Mouse (Mus musculus) kidney, postnatal 0 days (tissue): ENCODE data around the gene Rsph14. TPM values are rescaled to one million over a fixed set of nuclear protein-coding genes. Genes with fewer than 3 reads are reported as not detected.

Source experiments
- ATAC-seq: fragments of 200-750 bp; cut with Nextera tagmentation; replicated peaks from 2 replicates; pipeline ENCODE4 v1.8.0; 2017; ENCODE audit warnings: low read depth, moderate number of reproducible peaks, moderate TSS enrichment, moderate library complexity; ENCODE audit not compliant: low FRiP score
- DNase-seq: peaks from one replicate; pipeline ENCODE4 v3.0.0-alpha.2; 2016; ENCODE audit warnings: low spot score
- H3K27ac ChIP-seq: fragments of 300-500 bp; sonication (generic); 2 replicates; pipeline ENCODE4 v1.5.1; 2014; ENCODE audit warnings: mild to moderate bottlenecking
- H3K27me3 ChIP-seq: fragments of 300-500 bp; sonication (generic); 2 replicates; pipeline ENCODE4 v1.6.1; 2014; ENCODE audit warnings: low read length, mixed read lengths; ENCODE audit not compliant: insufficient read depth
- H3K36me3 ChIP-seq: fragments of 300-500 bp; sonication (generic); 2 replicates; pipeline ENCODE4 v1.6.1; 2014; ENCODE audit warnings: low read length, mixed read lengths; ENCODE audit not compliant: insufficient read depth
- H3K4me1 ChIP-seq: fragments of 300-500 bp; sonication (generic); replicated peaks from 2 replicates; pipeline ENCODE4 v1.6.1; 2014; ENCODE audit warnings: antibody characterized with exemption, low read length, mixed read lengths; ENCODE audit not compliant: insufficient read depth
- H3K4me2 ChIP-seq: fragments of 300-500 bp; sonication (generic); 2 replicates; pipeline ENCODE4 v1.6.1; 2014; ENCODE audit warnings: mild to moderate bottlenecking, low read length, moderate library complexity, mixed read lengths
- H3K4me3 ChIP-seq: fragments of 300-500 bp; sonication (generic); replicated peaks from 2 replicates; pipeline ENCODE4 v1.5.1; 2014; ENCODE audit warnings: low read depth, low read length
- H3K9ac ChIP-seq: fragments of 300-500 bp; sonication (generic); 2 replicates; pipeline ENCODE4 v1.6.1; 2014; ENCODE audit warnings: low read depth, low read length
- H3K9me3 ChIP-seq: fragments of 300-500 bp; sonication (generic); replicated peaks from 2 replicates; pipeline ENCODE4 v1.6.1; 2016; ENCODE audit warnings: low read length, inconsistent platforms, mixed read lengths
- CTCF ChIP-seq: IDR thresholded peaks from 2 replicates; pipeline ENCODE4 v1.5.1; 2016; ENCODE audit warnings: antibody characterized with exemption, low read depth, mild to moderate bottlenecking, moderate library complexity
- WGBS: fragments of 180-500 bp; shearing (Covaris S2); extraction: QIAGEN DNeasy Blood & Tissue Kit; methylation state at CpG from one replicate; pipeline ENCODE4 v1.1.7; 2014; 5-methylcytosine and 5-hydroxymethylcytosine counted together
- polyA plus RNA-seq: library from polyadenylated mRNA; unstranded; fragments of >200 nt; fragmentation: Nextera tagmentation; extraction: Ambion mirVana; gene quantifications from 2 replicates; pipeline ENCODE4 v1.2.1, GENCODE M21; 2015

Gene Rsph14
- polyA plus RNA-seq, 1 experiment from 2014 or later = not detected

- Histone ChIP-seq H3K9me3 (no peaks in the 10 kb centered on the region), H3K27me3 (no peaks in the 10 kb centered on the region), H3K27ac (no peak overlapping the region), H3K4me2 (no peak overlapping the region), H3K9ac (no peak overlapping the region), H3K36me3 (no peaks in the 10 kb centered on the region), H3K4me3 (no peak overlapping the region), H3K4me1 (0 out of 2 replicates have a peak, but pooled peaks cover 5% of the 10 kb centered on the region)
- TF ChIP-seq CTCF = no peak
- no peak for ATAC-seq
- WGBS = 92% methylated on average over 15 of the region's 15 CpGs
- DNase-seq = no peak
Measured at GRCm38 (mm10) chr10:75010704-75011103, 21.7 kb downstream of the Rsph14 start.

DNA sequence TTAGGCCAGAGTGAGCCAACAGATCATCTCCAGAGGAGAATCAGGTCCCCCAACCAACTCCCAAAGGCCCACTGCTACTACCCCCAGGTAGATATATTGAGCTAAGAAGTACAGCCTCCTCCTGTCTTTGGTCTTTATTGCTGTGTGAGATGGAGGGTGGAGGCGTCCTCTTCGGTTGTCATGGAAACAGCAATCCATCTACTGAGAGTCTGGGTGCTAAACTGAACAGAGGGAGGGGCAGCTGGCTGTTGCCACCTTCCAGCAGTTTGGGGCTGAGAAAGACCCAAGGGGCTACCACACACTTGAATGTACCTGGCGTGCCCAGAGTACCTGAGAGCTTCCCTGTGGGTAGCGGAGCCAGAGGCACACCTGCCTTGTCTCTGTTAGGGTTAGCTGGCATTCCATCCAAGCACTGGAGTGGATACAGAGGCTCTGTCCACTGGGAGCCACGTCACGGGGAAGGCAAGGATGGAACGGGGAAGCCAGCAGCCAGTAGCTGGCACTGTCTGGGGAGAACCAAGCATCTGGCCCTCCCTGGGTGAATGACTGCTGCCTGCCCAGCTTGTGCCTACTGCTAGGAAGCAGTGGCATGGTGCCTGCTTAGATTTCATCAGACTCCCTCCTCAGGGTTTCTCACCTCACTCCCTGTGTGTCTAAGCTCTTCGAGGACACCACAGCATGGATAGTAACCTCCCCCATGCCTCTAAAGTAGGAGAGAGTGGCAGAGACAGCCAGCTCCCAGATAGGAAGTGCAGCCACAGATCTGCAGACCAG is 25.3 kb downstream of the Rsph14 start:
- Histone ChIP-seq H3K36me3 (no peaks in the 10 kb centered on the region), H3K9me3 (no peaks in the 10 kb centered on the region), H3K4me2 (no peak overlapping the region), H3K27me3 (no peaks in the 10 kb centered on the region), H3K27ac (no peak overlapping the region), H3K4me3 (no peak overlapping the region), H3K9ac (no peak overlapping the region), H3K4me1 (0 out of 2 replicates have a peak, but pooled peaks cover 5% of the 10 kb centered on the region)
- DNase-seq = peak; percentile 32
- ATAC-seq = no peak; the same call in 1 of the 2 replicates
- 41% methylated on average over 8 of the region's 8 CpGs for WGBS
- no peak for TF ChIP-seq CTCF

DNA sequence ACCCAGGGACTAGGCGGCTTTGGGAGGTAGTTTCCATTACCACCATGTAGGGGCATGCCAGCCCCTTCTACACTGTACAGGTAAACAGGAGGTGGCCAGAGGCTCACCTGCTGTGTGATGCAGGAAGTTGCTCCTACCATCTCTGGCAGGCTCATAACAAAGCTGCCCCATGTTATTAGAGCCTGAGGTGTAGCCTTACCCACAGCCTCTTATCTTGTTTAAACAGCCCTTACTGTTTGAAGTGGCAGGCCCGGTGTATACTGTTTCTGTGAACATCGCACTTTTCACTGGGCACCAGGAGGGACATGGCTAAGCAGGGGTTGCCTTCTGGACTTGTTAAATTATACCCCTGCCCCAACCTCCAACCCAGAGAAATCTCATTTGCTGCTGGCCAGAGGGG is 28.3 kb downstream of the Rsph14 start:
- no peaks in the 10 kb centered on the region for H3K27me3 ChIP-seq
- 0 out of 2 replicates have a peak, but pooled peaks cover 5% of the 10 kb centered on the region for H3K4me1 ChIP-seq
- no peak for TF ChIP-seq CTCF
- no peak overlapping the region for H3K4me2 ChIP-seq
- H3K4me3 ChIP-seq = no peak overlapping the region
- ATAC-seq (no peak), DNase-seq (no peak)
- H3K9ac ChIP-seq = no peak overlapping the region
- no peaks in the 10 kb centered on the region for H3K36me3 ChIP-seq
- no peaks in the 10 kb centered on the region for H3K9me3 ChIP-seq
- 62% methylated on average over 3 of the region's 3 CpGs for WGBS
- no peak overlapping the region for H3K27ac ChIP-seq

DNA sequence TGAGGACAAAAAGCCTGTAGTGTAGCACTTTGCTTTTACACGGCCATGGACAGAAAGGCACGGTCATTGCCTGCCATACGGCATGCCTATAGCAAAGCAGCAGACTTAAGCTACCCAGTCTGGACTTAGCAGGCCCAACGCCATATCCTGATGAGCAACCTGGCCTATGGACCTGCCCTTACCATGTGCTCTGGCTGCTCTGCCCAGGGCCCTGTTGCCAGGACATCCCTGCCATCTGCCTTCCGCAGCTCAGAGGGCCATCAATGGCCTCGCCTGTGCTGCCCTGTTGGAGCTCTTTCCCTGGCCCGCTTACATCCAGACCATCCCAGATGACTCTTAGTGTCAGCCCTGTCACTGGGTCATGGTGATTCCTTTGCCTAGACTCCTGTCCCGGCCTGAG is 31.0 kb downstream of the Rsph14 start:
- DNase-seq (no peak), ATAC-seq (no peak)
- 95% methylated on average over 8 of the region's 8 CpGs for WGBS
- H3K9me3 ChIP-seq = no peaks in the 10 kb centered on the region
- no peak overlapping the region for H3K9ac ChIP-seq
- no peak overlapping the region for H3K4me3 ChIP-seq
- no peaks in the 10 kb centered on the region for H3K27me3 ChIP-seq
- H3K36me3 ChIP-seq = no peaks in the 10 kb centered on the region
- TF ChIP-seq CTCF = no peak
- H3K4me1 ChIP-seq = no peaks in the 10 kb centered on the region
- H3K4me2 ChIP-seq = no peak overlapping the region
- H3K27ac ChIP-seq = no peak overlapping the region

DNA sequence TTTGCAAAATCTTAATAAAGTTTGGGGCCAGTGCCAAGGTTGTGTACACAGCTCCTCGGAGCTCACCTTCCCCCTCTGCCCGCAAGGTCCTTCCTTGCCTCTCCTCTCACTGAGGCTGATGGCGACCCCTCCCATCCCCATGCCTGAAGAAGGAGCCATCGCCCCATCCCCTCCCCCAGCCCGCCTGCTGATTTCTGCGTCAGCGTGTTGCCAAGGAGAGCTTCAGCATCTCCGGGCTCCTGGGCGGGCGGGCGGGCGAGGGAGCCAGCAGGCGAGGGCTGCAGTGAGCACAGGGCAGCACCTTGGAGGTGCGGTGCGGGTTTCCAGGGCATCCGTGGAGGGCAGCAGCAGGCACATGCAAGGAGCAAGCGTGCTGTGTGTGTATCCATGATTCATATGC is 37.0 kb downstream of the Rsph14 start:
- no peak overlapping the region for H3K4me3 ChIP-seq
- DNase-seq = peak; percentile 15
- TF ChIP-seq CTCF = no peak
- ATAC-seq = no peak
- 10% methylated on average over 17 of the region's 17 CpGs for WGBS
- peak overlapping the region; percentile 51 for H3K4me2 ChIP-seq
- H3K9ac ChIP-seq = no peak overlapping the region
- H3K4me1 ChIP-seq = peaks cover 4% of the 10 kb centered on the region; the same call in 1 of the 2 replicates
- no peaks in the 10 kb centered on the region for H3K27me3 ChIP-seq
- no peaks in the 10 kb centered on the region for H3K9me3 ChIP-seq
- H3K27ac ChIP-seq = no peak overlapping the region
- no peaks in the 10 kb centered on the region for H3K36me3 ChIP-seq

DNA sequence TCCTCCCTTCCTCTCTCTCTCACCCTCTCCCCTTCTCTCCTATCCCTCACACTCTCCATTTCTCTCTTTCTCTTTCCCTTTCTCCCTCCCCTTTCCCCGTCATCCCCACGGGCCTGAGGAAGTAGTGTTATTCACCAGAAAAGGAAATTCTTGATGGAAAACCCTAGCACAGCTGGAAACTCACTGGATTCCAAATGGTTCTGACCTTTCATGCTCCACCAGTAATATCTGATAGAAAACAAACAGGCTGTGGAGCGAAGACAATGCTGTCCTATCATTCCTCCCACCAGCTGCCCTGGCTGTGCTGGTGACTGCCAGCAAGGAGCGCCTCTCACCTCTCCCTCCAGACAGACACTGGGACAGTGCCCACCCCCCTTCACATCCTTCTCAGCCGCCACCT is 37.5 kb downstream of the Rsph14 start:
- peak overlapping the region; percentile 51 for H3K4me2 ChIP-seq
- no peaks in the 10 kb centered on the region for H3K27me3 ChIP-seq
- no peak for TF ChIP-seq CTCF
- ATAC-seq (no peak), DNase-seq (peak; percentile 53)
- H3K27ac ChIP-seq = no peak overlapping the region
- no peak overlapping the region for H3K9ac ChIP-seq
- H3K4me1 ChIP-seq = peaks cover 4% of the 10 kb centered on the region; the same call in 1 of the 2 replicates
- no peaks in the 10 kb centered on the region for H3K36me3 ChIP-seq
- no peak overlapping the region for H3K4me3 ChIP-seq
- 9% methylated on average over 5 of the region's 5 CpGs for WGBS
- H3K9me3 ChIP-seq = no peaks in the 10 kb centered on the region
